Mouse (Mus musculus): ENCODE results near the gene Ldhc. TPM values are rescaled to one million over a fixed set of nuclear protein-coding genes. Genes with fewer than 3 reads are reported as not detected.

Gene Ldhc
- polyA plus RNA-seq, 1 experiment from 2014 or later: 0.11 TPM

- WGBS: under 1% methylated on average over 47 of the region's 75 CpGs
Measured at GRCm38 (mm10) chr7:46919551-46920176, 58.7 kb downstream of the Ldhc start, which contains the start of gene Tsg101. Tsg101 (minus strand) TSS chr7:46919969.

GRCm38 (mm10) chr7:46922075-46922474, 61.1 kb downstream of the Ldhc start:
- H3K9me3 ChIP-seq (ENCODE audit: low read length): no peaks in the 10 kb centered on the region
- H3K36me3 ChIP-seq (ENCODE audit: insufficient read depth, low read length): no peaks in the 10 kb centered on the region
- no peak overlapping the region for H3K4me3 ChIP-seq (ENCODE audit: low read depth, low read length)
- 47% methylated on average over 4 of the region's 4 CpGs for WGBS
- H3K27ac ChIP-seq (ENCODE audit: low read length): no peak overlapping the region
- DNase-seq (ENCODE audit: low spot score) (peak; percentile 34), ATAC-seq (no peak)
- H3K4me1 ChIP-seq (ENCODE audit: insufficient read depth, low read depth, low read length): peaks cover 6% of the 10 kb centered on the region; the same call in 1 of the 2 replicates
- TF ChIP-seq EP300 (IDR thresholded peaks at IDR 0.05): no peak
- no peak for TF ChIP-seq CTCF (IDR thresholded peaks at IDR 0.05)
- no peak overlapping the region for H3K4me2 ChIP-seq (replicated peaks; ENCODE audit: low read depth, low read length)
- H3K9ac ChIP-seq (replicated peaks; ENCODE audit: low read depth): no peak overlapping the region
- no peaks in the 10 kb centered on the region for H3K27me3 ChIP-seq (replicated peaks; ENCODE audit: insufficient read depth, low read length)

More at GRCm38 (mm10) chr7:46919551-46920176, 58.7 kb downstream of the Ldhc start, which contains the start of gene Tsg101:
- Histone ChIP-seq H3K9me3 (ENCODE audit: low read length) (no peaks in the 10 kb centered on the region), H3K27ac (ENCODE audit: low read length) (peak within 1 kb of the TSS; percentile 96), H3K4me3 (ENCODE audit: low read depth, low read length) (peak within 1 kb of the TSS; percentile 86), H3K4me2 (replicated peaks; ENCODE audit: low read depth, low read length) (peak within 1 kb of the TSS; percentile 54), H3K36me3 (ENCODE audit: insufficient read depth, low read length) (no peaks in the 10 kb centered on the region), H3K27me3 (replicated peaks; ENCODE audit: insufficient read depth, low read length) (no peaks in the 10 kb centered on the region), H3K4me1 (ENCODE audit: insufficient read depth, low read depth, low read length) (peaks cover 6% of the 10 kb centered on the region; the same call in 1 of the 2 replicates), H3K9ac (replicated peaks; ENCODE audit: low read depth) (peak within 1 kb of the TSS; percentile 82)
- TF ChIP-seq CTCF (IDR thresholded peaks at IDR 0.05): peak; percentile 37
- no peak for TF ChIP-seq EP300 (IDR thresholded peaks at IDR 0.05)
- ATAC-seq (peak; percentile 97), DNase-seq (ENCODE audit: low spot score) (peak; percentile 95)

Other genes with a start within 250 kb of the Ldhc start
- 7.2 and 8.3 TPM in 2 replicates for gene Sergef, start 221.4 kb upstream of the Ldhc start, polyA plus RNA-seq (2015; fragmentation: Nextera tagmentation; extraction: Ambion mirVana)
- 0.27 and 0.32 TPM in 2 replicates for gene Tph1, start 188.7 kb upstream of the Ldhc start, polyA plus RNA-seq (2015; fragmentation: Nextera tagmentation; extraction: Ambion mirVana)
- 9.5 and 11.1 TPM in 2 replicates for gene Saal1, start 150.5 kb upstream of the Ldhc start, polyA plus RNA-seq (2015; fragmentation: Nextera tagmentation; extraction: Ambion mirVana)
- 34.2 and 98.7 TPM in 2 replicates for gene Saa3, start 145.5 kb upstream of the Ldhc start, polyA plus RNA-seq (2015; fragmentation: Nextera tagmentation; extraction: Ambion mirVana)
- not detected in 2 replicates for gene Saa4, start 128.6 kb upstream of the Ldhc start, polyA plus RNA-seq (2015; fragmentation: Nextera tagmentation; extraction: Ambion mirVana)
- 0.65 and 0.69 TPM in 2 replicates for gene Saa1, start 118.2 kb upstream of the Ldhc start, polyA plus RNA-seq (2015; fragmentation: Nextera tagmentation; extraction: Ambion mirVana)
- 1.0 TPM in 1 of 2 replicates, not detected in the other for gene Saa2, start 109.4 kb upstream of the Ldhc start, polyA plus RNA-seq (2015; fragmentation: Nextera tagmentation; extraction: Ambion mirVana)
- gene Hps5, start 65.1 kb upstream of the Ldhc start, polyA plus RNA-seq (2015; fragmentation: Nextera tagmentation; extraction: Ambion mirVana): 12.7 and 13.7 TPM in 2 replicates
- 29.1 and 30.6 TPM in 2 replicates for gene Gtf2h1, start 65.1 kb upstream of the Ldhc start, polyA plus RNA-seq (2015; fragmentation: Nextera tagmentation; extraction: Ambion mirVana)
- gene Ldha, start 19.7 kb upstream of the Ldhc start, polyA plus RNA-seq (2015; fragmentation: Nextera tagmentation; extraction: Ambion mirVana): 533 and 589 TPM in 2 replicates
- gene Tsg101, start 58.8 kb downstream of the Ldhc start, polyA plus RNA-seq (2015; fragmentation: Nextera tagmentation; extraction: Ambion mirVana): 134 and 150 TPM in 2 replicates
- gene Uevld, start 97.3 kb downstream of the Ldhc start, polyA plus RNA-seq (2015; fragmentation: Nextera tagmentation; extraction: Ambion mirVana): 4.1 and 6.0 TPM in 2 replicates
- gene Gm9999, start 122.4 kb downstream of the Ldhc start, polyA plus RNA-seq (2015; fragmentation: Nextera tagmentation; extraction: Ambion mirVana): not detected in 2 replicates
- gene Spty2d1, start 147.2 kb downstream of the Ldhc start, polyA plus RNA-seq (2015; fragmentation: Nextera tagmentation; extraction: Ambion mirVana): 13.1 and 14.9 TPM in 2 replicates
- 36.2 and 36.5 TPM in 2 replicates for gene Tmem86a, start 189.4 kb downstream of the Ldhc start, polyA plus RNA-seq (2015; fragmentation: Nextera tagmentation; extraction: Ambion mirVana)